Mouse (Mus musculus) NIH3T3 (cell line): ENCODE results near the gene Btbd3.

ENCODE experiments used
- DNase-seq: peaks from one replicate; pipeline ENCODE4 v3.0.0-alpha.2; 2012; ENCODE audit warnings: low read depth

The Btbd3 gene

GRCm38 (mm10) chr2:138388591-138388990 is 132.2 kb downstream of the Btbd3 start:
- DNase-seq: no peak

- DNase-seq: no peak
These were observed 146.7 kb downstream of the Btbd3 start for GRCm38 (mm10) chr2:138403046-138403445.

- no peak for DNase-seq
These were observed 149.6 kb downstream of the Btbd3 start for GRCm38 (mm10) chr2:138405753-138406528.

- no peak for DNase-seq
These were observed 150.3 kb downstream of the Btbd3 start for GRCm38 (mm10) chr2:138406703-138407102.

- no peak for DNase-seq
These were observed 156.2 kb downstream of the Btbd3 start for GRCm38 (mm10) chr2:138412537-138412936.

- DNase-seq: no peak
These were observed 166.0 kb downstream of the Btbd3 start for GRCm38 (mm10) chr2:138422321-138422720.

- no peak for DNase-seq
These were observed 175.6 kb downstream of the Btbd3 start for GRCm38 (mm10) chr2:138431991-138432390.

- DNase-seq: no peak
These were observed 190.1 kb downstream of the Btbd3 start for GRCm38 (mm10) chr2:138446466-138446865.

GRCm38 (mm10) chr2:138446943-138447342 is 190.6 kb downstream of the Btbd3 start:
- no peak for DNase-seq

GRCm38 (mm10) chr2:138447681-138448080 is 191.3 kb downstream of the Btbd3 start:
- no peak for DNase-seq

GRCm38 (mm10) chr2:138468046-138468572 is 211.7 kb downstream of the Btbd3 start:
- no peak for DNase-seq

- DNase-seq: no peak
These were observed 217.0 kb downstream of the Btbd3 start for GRCm38 (mm10) chr2:138473407-138473806.

GRCm38 (mm10) chr2:138476486-138476885 is 220.1 kb downstream of the Btbd3 start:
- no peak for DNase-seq

- DNase-seq: no peak
These were observed 220.9 kb downstream of the Btbd3 start for GRCm38 (mm10) chr2:138477278-138477677.

GRCm38 (mm10) chr2:138482541-138482940 is 226.2 kb downstream of the Btbd3 start:
- DNase-seq: no peak

- no peak for DNase-seq
These were observed 228.5 kb downstream of the Btbd3 start for GRCm38 (mm10) chr2:138484871-138485270.

- no peak for DNase-seq
These were observed 234.5 kb downstream of the Btbd3 start for GRCm38 (mm10) chr2:138490688-138491405.

- DNase-seq: no peak
These were observed 235.8 kb downstream of the Btbd3 start for GRCm38 (mm10) chr2:138492176-138492575.

GRCm38 (mm10) chr2:138503866-138504380 is 247.6 kb downstream of the Btbd3 start:
- DNase-seq: peak; percentile 15

- DNase-seq: no peak
These were observed 259.2 kb downstream of the Btbd3 start for GRCm38 (mm10) chr2:138515531-138515930.

GRCm38 (mm10) chr2:138528461-138528860 is 272.1 kb downstream of the Btbd3 start:
- DNase-seq: no peak

GRCm38 (mm10) chr2:138531160-138531967 is 275.0 kb downstream of the Btbd3 start:
- DNase-seq: no peak
